Mouse (Mus musculus) midbrain, embryonic 16.5 days (tissue): ENCODE measurements around the gene Rrp7a. TPM values are rescaled to one million over a fixed set of nuclear protein-coding genes. Genes with fewer than 3 reads are reported as not detected.

ENCODE experiments used
- ATAC-seq: fragments of 200-750 bp; cut with Nextera tagmentation; 2 replicates; pipeline ENCODE4 v1.8.0; 2017; ENCODE audit warnings: moderate TSS enrichment
- H3K27ac ChIP-seq: fragments of 300-500 bp; sonication (generic); 2 replicates; pipeline ENCODE4 v1.5.1; 2014; ENCODE audit warnings: mild to moderate bottlenecking, low read length, mixed read lengths
- H3K27me3 ChIP-seq: fragments of 300-500 bp; sonication (generic); 2 replicates; pipeline ENCODE4 v1.6.1; 2014; ENCODE audit warnings: low read depth, low read length, mixed read lengths; ENCODE audit not compliant: control insufficient read depth, insufficient read depth
- H3K36me3 ChIP-seq: fragments of 300-500 bp; sonication (generic); 2 replicates; pipeline ENCODE4 v1.6.1; 2014; ENCODE audit warnings: mild to moderate bottlenecking, low read length, moderate library complexity, mixed read lengths; ENCODE audit not compliant: control insufficient read depth, insufficient read depth
- H3K4me1 ChIP-seq: fragments of 300-500 bp; sonication (generic); 2 replicates; pipeline ENCODE4 v1.6.1; 2014; ENCODE audit warnings: mild to moderate bottlenecking, low read length, mixed read lengths; ENCODE audit not compliant: control insufficient read depth, insufficient read depth
- H3K4me2 ChIP-seq: fragments of 300-500 bp; sonication (generic); 2 replicates; pipeline ENCODE4 v1.6.1; 2014; ENCODE audit warnings: mild to moderate bottlenecking, low read length, mixed read lengths
- H3K4me3 ChIP-seq: fragments of 300-500 bp; sonication (generic); 2 replicates; pipeline ENCODE4 v1.5.1; 2014; ENCODE audit warnings: low read depth, mild to moderate bottlenecking, low read length, moderate library complexity, mixed read lengths
- H3K9ac ChIP-seq: fragments of 300-500 bp; sonication (generic); 2 replicates; pipeline ENCODE4 v1.6.1; 2014; ENCODE audit warnings: low read depth, low read length, mixed read lengths
- H3K9me3 ChIP-seq: fragments of 300-500 bp; sonication (generic); replicated peaks from 2 replicates; pipeline ENCODE4 v1.6.1; 2014; ENCODE audit warnings: mild to moderate bottlenecking, low read length, mixed read lengths; ENCODE audit not compliant: control insufficient read depth, poor library complexity, severe bottlenecking
- WGBS: fragments of 180-500 bp; shearing (Covaris S2); extraction: QIAGEN DNeasy Blood & Tissue Kit; methylation state at CpG from one replicate; pipeline ENCODE4 v1.1.7; 2014; 5-methylcytosine and 5-hydroxymethylcytosine counted together
- polyA plus RNA-seq: library from polyadenylated mRNA; unstranded; fragments of >200 nt; fragmentation: Nextera tagmentation; extraction: Ambion mirVana; gene quantifications from 2 replicates; pipeline ENCODE4 v1.2.1, GENCODE M21; 2015

Gene Rrp7a
- polyA plus RNA-seq, 1 experiment from 2014 or later = 93.0 TPM

GRCm38 (mm10) chr15:83167126-83167525 is 44.5 kb upstream of the Rrp7a start:
- ATAC-seq = no peak
- 0 out of 2 replicates have a peak, but pooled peaks cover 3% of the 10 kb centered on the region for H3K36me3 ChIP-seq
- H3K9ac ChIP-seq = no peak overlapping the region
- H3K4me1 ChIP-seq = peaks cover 8% of the 10 kb centered on the region
- H3K4me2 ChIP-seq = no peak overlapping the region
- H3K27ac ChIP-seq = no peak overlapping the region
- 85% methylated on average over 5 of the region's 5 CpGs for WGBS
- no peak overlapping the region for H3K4me3 ChIP-seq
- no peaks in the 10 kb centered on the region for H3K27me3 ChIP-seq
- H3K9me3 ChIP-seq = no peaks in the 10 kb centered on the region

GRCm38 (mm10) chr15:83166642-83167041 is 44.0 kb upstream of the Rrp7a start:
- no peak for ATAC-seq
- H3K4me1 ChIP-seq = peaks cover 8% of the 10 kb centered on the region
- H3K4me2 ChIP-seq = no peak overlapping the region
- WGBS = 98% methylated on average over 3 of the region's 3 CpGs
- H3K9ac ChIP-seq = no peak overlapping the region
- H3K36me3 ChIP-seq = peaks cover 6% of the 10 kb centered on the region; the same call in 1 of the 2 replicates
- H3K9me3 ChIP-seq = no peaks in the 10 kb centered on the region
- H3K4me3 ChIP-seq = no peak overlapping the region
- no peak overlapping the region for H3K27ac ChIP-seq
- H3K27me3 ChIP-seq = no peaks in the 10 kb centered on the region

- no peak overlapping the region for H3K9ac ChIP-seq
- no peak overlapping the region for H3K27ac ChIP-seq
- no peak overlapping the region for H3K4me2 ChIP-seq
- no peak overlapping the region for H3K4me3 ChIP-seq
- no peaks in the 10 kb centered on the region for H3K9me3 ChIP-seq
- no peaks in the 10 kb centered on the region for H3K27me3 ChIP-seq
- 96% methylated on average over 13 of the region's 13 CpGs for WGBS
- peaks cover 9% of the 10 kb centered on the region; the same call in 1 of the 2 replicates for H3K36me3 ChIP-seq
- H3K4me1 ChIP-seq = peaks cover 4% of the 10 kb centered on the region
- no peak for ATAC-seq
These were observed 43.1 kb upstream of the Rrp7a start for GRCm38 (mm10) chr15:83165526-83166315.

- WGBS = 82% methylated on average over 5 of the region's 5 CpGs
- peaks cover 4% of the 10 kb centered on the region for H3K4me1 ChIP-seq
- ATAC-seq = no peak
- no peaks in the 10 kb centered on the region for H3K27me3 ChIP-seq
- no peak overlapping the region for H3K4me3 ChIP-seq
- no peak overlapping the region for H3K27ac ChIP-seq
- H3K36me3 ChIP-seq = peaks cover 9% of the 10 kb centered on the region; the same call in 1 of the 2 replicates
- no peak overlapping the region for H3K4me2 ChIP-seq
- no peaks in the 10 kb centered on the region for H3K9me3 ChIP-seq
- H3K9ac ChIP-seq = no peak overlapping the region
These were observed 42.4 kb upstream of the Rrp7a start for GRCm38 (mm10) chr15:83164971-83165471.

- Histone ChIP-seq H3K27me3 (no peaks in the 10 kb centered on the region), H3K4me1 (no peaks in the 10 kb centered on the region), H3K27ac (no peak overlapping the region), H3K9me3 (no peaks in the 10 kb centered on the region), H3K9ac (no peak overlapping the region), H3K4me3 (no peak overlapping the region), H3K4me2 (no peak overlapping the region), H3K36me3 (peaks cover 24% of the 10 kb centered on the region)
- ATAC-seq = no peak
- WGBS = 93% methylated on average over 11 of the region's 11 CpGs
These were observed 40.4 kb upstream of the Rrp7a start for GRCm38 (mm10) chr15:83162818-83163485.

GRCm38 (mm10) chr15:83162001-83162400 is 39.4 kb upstream of the Rrp7a start:
- Histone ChIP-seq H3K27me3 (no peaks in the 10 kb centered on the region), H3K4me1 (no peaks in the 10 kb centered on the region), H3K9ac (no peak overlapping the region), H3K4me2 (no peak overlapping the region), H3K27ac (no peak overlapping the region), H3K36me3 (peaks cover 28% of the 10 kb centered on the region), H3K4me3 (no peak overlapping the region), H3K9me3 (no peaks in the 10 kb centered on the region)
- ATAC-seq = no peak
- 95% methylated on average over 4 of the region's 4 CpGs for WGBS

GRCm38 (mm10) chr15:83161062-83161748 is 38.6 kb upstream of the Rrp7a start:
- no peak overlapping the region for H3K27ac ChIP-seq
- 24% methylated on average over 10 of the region's 10 CpGs for WGBS
- H3K27me3 ChIP-seq = no peaks in the 10 kb centered on the region
- H3K36me3 ChIP-seq = peaks cover 28% of the 10 kb centered on the region
- H3K4me2 ChIP-seq = no peak overlapping the region
- ATAC-seq = no peak
- H3K4me1 ChIP-seq = no peaks in the 10 kb centered on the region
- H3K4me3 ChIP-seq = no peak overlapping the region
- no peak overlapping the region for H3K9ac ChIP-seq
- no peaks in the 10 kb centered on the region for H3K9me3 ChIP-seq

GRCm38 (mm10) chr15:83160561-83160960 is 38.0 kb upstream of the Rrp7a start:
- no peak for ATAC-seq
- H3K27me3 ChIP-seq = no peaks in the 10 kb centered on the region
- no peak overlapping the region for H3K27ac ChIP-seq
- WGBS = 97% methylated on average over 4 of the region's 4 CpGs
- peaks cover 28% of the 10 kb centered on the region for H3K36me3 ChIP-seq
- H3K4me2 ChIP-seq = no peak overlapping the region
- no peaks in the 10 kb centered on the region for H3K4me1 ChIP-seq
- H3K9ac ChIP-seq = no peak overlapping the region
- no peak overlapping the region for H3K4me3 ChIP-seq
- H3K9me3 ChIP-seq = no peaks in the 10 kb centered on the region
